Mouse (Mus musculus) brain, embryonic 14.5 days (tissue): ENCODE data around the gene Scn7a.

Source experiments
- CTCF ChIP-seq: fragments of 200-500 bp; IDR thresholded peaks from 2 replicates; pipeline ENCODE4 v1.5.1; 2012; ENCODE audit warnings: inconsistent platforms, mild to moderate bottlenecking, moderate library complexity, borderline replicate concordance; ENCODE audit not compliant: insufficient read depth, insufficient read length; ENCODE audit errors: extremely low read depth
- POLR2A ChIP-seq: fragments of 200-500 bp; IDR thresholded peaks from 2 replicates; pipeline ENCODE4 v1.6.1; 2012; ENCODE audit warnings: mild to moderate bottlenecking, inconsistent platforms, borderline replicate concordance; ENCODE audit not compliant: poor library complexity, insufficient read depth, insufficient read length, severe bottlenecking; ENCODE audit errors: extremely low read depth

GRCm38 (mm10) chr2:66727585-66727974 lies 57.1 kb downstream of the Scn7a start:
- TF ChIP-seq POLR2A (no peak), CTCF (no peak)
